Mouse (Mus musculus) megakaryocyte, embryonic 14.5 days (primary cell): ENCODE measurements at regions not wholly inside any gene's neighbourhood (a gene's known extent, or its start where the extent isn't known, plus 50 kb on each side); places are given as distances from the start of the nearest gene placed in this dataset.

ENCODE experiments used
- H3K27me3 ChIP-seq: replicated peaks from 2 replicates; pipeline ENCODE3; 2012; ENCODE audit warnings: inconsistent platforms
- H3K36me3 ChIP-seq: replicated peaks from 2 replicates; pipeline ENCODE3; 2012; ENCODE audit warnings: low read length, inconsistent platforms, mixed read lengths
- H3K4me1 ChIP-seq: 2 replicates; pipeline ENCODE4 v1.6.1; 2012; ENCODE audit warnings: inconsistent platforms
- H3K4me3 ChIP-seq: replicated peaks from 2 replicates; pipeline ENCODE3; 2012; ENCODE audit warnings: moderate library complexity, mild to moderate bottlenecking, inconsistent platforms
- H3K9me3 ChIP-seq: 2 replicates; pipeline ENCODE4 v1.6.1; 2012; ENCODE audit warnings: inconsistent platforms
- FLI1 ChIP-seq: IDR thresholded peaks from 2 replicates; pipeline ENCODE4 v1.6.1; 2012; ENCODE audit warnings: low read length, inconsistent platforms, mixed read lengths
- GATA1 ChIP-seq: IDR thresholded peaks from 3 replicates; pipeline ENCODE4 v1.6.1; 2012; ENCODE audit warnings: mixed read lengths, low read length, inconsistent platforms, borderline replicate concordance

- TF ChIP-seq FLI1: no peak
- TF ChIP-seq GATA1: no peak
- no peaks in the 10 kb centered on the region for H3K27me3 ChIP-seq
- H3K9me3 ChIP-seq: no peaks in the 10 kb centered on the region
- no peaks in the 10 kb centered on the region for H3K4me1 ChIP-seq
- H3K36me3 ChIP-seq: no peaks in the 10 kb centered on the region
- no peak overlapping the region for H3K4me3 ChIP-seq
These were observed 466.7 kb downstream of the Dcdc2c start for GRCm38 (mm10) chr12:28085460-28085859.

- H3K36me3 ChIP-seq: no peaks in the 10 kb centered on the region
- H3K4me3 ChIP-seq: no peak overlapping the region
- H3K4me1 ChIP-seq: no peaks in the 10 kb centered on the region
- TF ChIP-seq GATA1 (no peak), FLI1 (no peak)
- peaks cover under 1% of the 10 kb centered on the region; the same call in 1 of the 2 replicates for H3K9me3 ChIP-seq
- no peaks in the 10 kb centered on the region for H3K27me3 ChIP-seq
These were observed 475.6 kb downstream of the Dcdc2c start for GRCm38 (mm10) chr12:28076606-28077005.

DNA sequence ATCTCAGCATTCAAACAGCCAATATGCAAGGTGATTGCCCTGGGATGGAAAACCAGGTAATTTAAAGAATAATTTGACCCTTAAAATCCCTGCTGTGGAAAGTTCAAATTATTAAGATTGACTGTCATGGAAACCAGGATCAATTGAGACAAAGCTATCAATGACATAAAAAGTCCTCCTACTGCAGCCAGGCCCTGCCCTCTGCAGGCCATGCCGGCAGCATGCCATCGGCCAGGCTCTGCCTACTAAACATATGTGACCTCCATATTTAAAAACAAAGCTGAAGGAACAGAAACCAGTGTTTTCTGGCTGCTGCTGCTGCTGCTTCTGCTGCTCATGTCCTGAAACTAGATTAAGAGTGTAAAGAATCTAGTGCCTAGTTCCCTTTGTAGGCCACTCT is 483.6 kb downstream of the Dcdc2c start:
- Histone ChIP-seq H3K4me3 (no peak overlapping the region), H3K9me3 (peaks cover 12% of the 10 kb centered on the region), H3K36me3 (no peaks in the 10 kb centered on the region), H3K27me3 (no peaks in the 10 kb centered on the region), H3K4me1 (no peaks in the 10 kb centered on the region)
- TF ChIP-seq FLI1: no peak
- no peak for TF ChIP-seq GATA1

DNA sequence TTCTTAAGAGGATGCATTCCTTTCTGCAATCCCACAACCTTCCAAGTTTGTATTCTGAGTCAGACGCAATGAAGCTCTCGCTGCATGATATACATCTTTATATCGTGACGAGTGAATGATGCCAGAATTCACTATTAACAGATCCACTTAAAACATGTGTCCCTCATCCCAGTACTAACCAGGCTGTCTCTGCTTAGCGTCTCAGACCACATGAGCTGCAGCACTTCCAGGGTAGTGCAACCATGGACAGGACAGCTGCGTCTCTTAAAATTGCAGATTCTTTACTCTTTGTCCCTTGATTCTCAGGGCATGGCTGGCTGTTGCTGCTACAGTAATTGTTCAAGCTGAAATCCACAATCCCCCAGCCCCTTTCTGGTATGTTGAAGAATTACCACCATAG is 491.9 kb downstream of the Dcdc2c start:
- Histone ChIP-seq H3K4me3 (no peak overlapping the region), H3K9me3 (peaks cover 8% of the 10 kb centered on the region), H3K4me1 (no peaks in the 10 kb centered on the region), H3K27me3 (no peaks in the 10 kb centered on the region), H3K36me3 (no peaks in the 10 kb centered on the region)
- TF ChIP-seq FLI1 (no peak), GATA1 (no peak)

DNA sequence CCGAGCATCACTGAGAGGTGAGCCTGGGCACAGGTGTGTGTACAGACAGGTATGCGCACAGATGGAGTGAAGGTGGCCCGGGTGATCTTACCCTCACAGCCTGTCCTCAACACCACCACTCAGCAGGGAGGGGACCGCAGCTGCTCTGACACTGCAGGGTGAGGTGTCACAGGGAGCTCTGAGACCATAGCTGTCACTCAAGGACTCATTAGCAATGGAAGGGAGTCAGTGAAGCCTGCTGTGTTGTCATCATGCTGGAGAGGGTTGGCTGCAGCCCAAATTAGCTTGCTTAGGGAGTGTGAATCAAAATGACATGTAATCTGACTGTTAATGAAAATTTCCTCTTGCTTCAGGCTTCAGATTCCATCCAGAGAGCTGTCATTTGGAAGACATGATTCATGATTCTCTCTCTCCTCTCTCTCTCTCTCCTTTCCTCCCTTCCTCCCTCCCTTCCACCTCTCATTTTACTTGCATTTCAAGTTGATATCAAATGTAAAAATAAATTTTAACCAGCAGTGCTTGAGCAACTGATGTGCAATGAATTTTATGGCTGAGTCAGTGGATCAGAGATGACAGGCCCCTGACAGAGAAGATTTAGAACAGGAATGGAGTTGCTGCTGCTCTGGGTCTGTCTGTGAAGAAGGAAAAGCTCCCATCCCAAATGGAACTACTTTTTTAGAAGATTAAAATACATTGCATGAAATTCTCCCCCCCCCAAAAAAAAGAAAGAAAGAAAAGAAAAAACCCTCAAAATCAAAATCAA is 496.5 kb downstream of the Dcdc2c start:
- H3K36me3 ChIP-seq: no peaks in the 10 kb centered on the region
- TF ChIP-seq FLI1: no peak
- no peak for TF ChIP-seq GATA1
- H3K9me3 ChIP-seq: peaks cover 16% of the 10 kb centered on the region
- peak overlapping the region; percentile 53 for H3K4me3 ChIP-seq
- no peaks in the 10 kb centered on the region for H3K4me1 ChIP-seq
- H3K27me3 ChIP-seq: no peaks in the 10 kb centered on the region

GRCm38 (mm10) chr12:28054444-28054843 is 497.8 kb downstream of the Dcdc2c start:
- Histone ChIP-seq H3K4me3 (no peak overlapping the region), H3K36me3 (no peaks in the 10 kb centered on the region), H3K27me3 (no peaks in the 10 kb centered on the region), H3K9me3 (peaks cover 16% of the 10 kb centered on the region), H3K4me1 (no peaks in the 10 kb centered on the region)
- TF ChIP-seq FLI1: no peak
- no peak for TF ChIP-seq GATA1

DNA sequence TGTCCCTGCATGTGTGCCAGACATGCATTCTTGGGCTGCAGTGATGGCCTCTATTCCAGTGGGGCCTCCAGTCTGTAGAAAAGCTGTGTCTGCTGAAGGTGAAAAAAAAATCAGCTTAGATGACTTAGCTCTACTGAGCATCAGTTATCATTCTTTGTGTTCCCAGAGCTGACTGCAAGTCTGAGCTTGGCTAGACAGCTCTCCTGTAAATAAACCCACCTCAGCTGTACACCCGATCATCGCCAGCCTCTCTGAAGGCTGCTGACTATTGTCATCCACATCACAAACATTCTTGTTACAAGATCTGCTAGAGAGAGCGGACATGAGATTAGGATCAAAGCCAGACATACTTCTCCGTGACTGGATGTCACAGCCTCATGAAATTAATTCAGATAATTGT is 504.2 kb downstream of the Dcdc2c start:
- Histone ChIP-seq H3K9me3 (peaks cover 7% of the 10 kb centered on the region; the same call in 1 of the 2 replicates), H3K36me3 (no peaks in the 10 kb centered on the region), H3K27me3 (no peaks in the 10 kb centered on the region), H3K4me1 (no peaks in the 10 kb centered on the region), H3K4me3 (no peak overlapping the region)
- TF ChIP-seq FLI1 (no peak), GATA1 (no peak)

GRCm38 (mm10) chr12:28038161-28038911 is 513.9 kb downstream of the Dcdc2c start:
- TF ChIP-seq FLI1 (no peak), GATA1 (no peak)
- Histone ChIP-seq H3K4me1 (no peaks in the 10 kb centered on the region), H3K4me3 (no peak overlapping the region), H3K9me3 (peaks cover 3% of the 10 kb centered on the region; the same call in 1 of the 2 replicates), H3K36me3 (no peaks in the 10 kb centered on the region), H3K27me3 (no peaks in the 10 kb centered on the region)

GRCm38 (mm10) chr12:27999170-27999569 is 553.0 kb downstream of the Dcdc2c start:
- 0 out of 2 replicates have a peak, but pooled peaks cover 3% of the 10 kb centered on the region for H3K9me3 ChIP-seq
- TF ChIP-seq FLI1 (no peak), GATA1 (no peak)
- no peaks in the 10 kb centered on the region for H3K27me3 ChIP-seq

GRCm38 (mm10) chr12:27992152-27992551 is 560.0 kb downstream of the Dcdc2c start:
- no peaks in the 10 kb centered on the region for H3K36me3 ChIP-seq
- TF ChIP-seq GATA1 (no peak), FLI1 (no peak)
- 0 out of 2 replicates have a peak, but pooled peaks cover 3% of the 10 kb centered on the region for H3K9me3 ChIP-seq
- no peaks in the 10 kb centered on the region for H3K4me1 ChIP-seq
- no peak overlapping the region for H3K4me3 ChIP-seq
- H3K27me3 ChIP-seq: no peaks in the 10 kb centered on the region

More at GRCm38 (mm10) chr12:27999170-27999569, 553.0 kb downstream of the Dcdc2c start:
- Histone ChIP-seq H3K4me1 (no peaks in the 10 kb centered on the region), H3K4me3 (no peak overlapping the region), H3K36me3 (no peaks in the 10 kb centered on the region)
